Comparison of ENCODE assay signal across 10 mouse cellular contexts in the genomic region with DNA sequence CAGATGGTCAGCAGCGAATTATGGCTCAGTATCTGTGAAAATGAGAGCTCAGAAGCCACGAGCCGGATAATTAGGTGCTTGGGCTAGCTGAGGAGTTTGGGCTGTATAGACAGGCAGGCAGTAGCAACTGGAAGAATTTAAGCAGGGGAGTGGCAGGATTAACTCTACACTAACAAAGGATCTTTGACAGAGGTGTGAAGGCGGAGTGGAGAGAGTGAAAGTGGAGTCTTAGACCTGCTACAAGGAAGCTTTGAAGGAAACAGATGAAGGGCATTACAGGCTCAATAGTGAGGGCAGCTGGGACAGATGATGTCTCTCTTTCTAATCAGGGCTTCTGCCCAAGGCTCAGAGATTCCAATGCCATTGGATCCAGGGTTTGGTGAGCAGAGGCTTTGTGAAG. TPM values are rescaled to one million over a fixed set of nuclear protein-coding genes. Genes with fewer than 3 reads are reported as not detected.
DNase-seq lines count a peak whose midpoint lies in the region; ATAC-seq and TF ChIP-seq lines count a peak whose summit lies in the region.
"Had no signal": no experiment of that assay in that cellular context is flagged by ENCODE, and none has a peak within 500 bp of the region (broad histone marks: within the 10 kb centered on the region; RNA-seq: fewer than 3 reads in every experiment).

No protein-coding gene starts in this region.

- H3K27ac ChIP-seq in hindbrain, embryonic 12.5 days = no peak overlapping the region
- H3K27ac ChIP-seq in hindbrain, embryonic 11.5 days (ENCODE audit: low read depth, low read length) = no peak overlapping the region
- peak overlapping the region; percentile 49 for H3K27ac ChIP-seq in CH12.LX (ENCODE audit: insufficient read depth, low read depth)
- H3K27ac ChIP-seq in embryonic facial prominence, embryonic 12.5 days = no peak overlapping the region
- no peak overlapping the region for H3K27ac ChIP-seq in limb, embryonic 14.5 days (replicated peaks; ENCODE audit: low read depth, low read length)
- no peak overlapping the region for H3K27ac ChIP-seq in thymus, adult 2 months (ENCODE audit: control insufficient read depth, insufficient read depth, low read length)

- TF ChIP-seq EP300 in CH12.LX (IDR thresholded peaks at IDR 0.05; ENCODE audit: low read length) = no peak

- peaks cover 3% of the 10 kb centered on the region; the same call in 1 of the 2 replicates for H3K36me3 ChIP-seq in hindbrain, embryonic 12.5 days
- H3K36me3 ChIP-seq in hindbrain, embryonic 11.5 days (ENCODE audit: control insufficient read depth, insufficient read depth, low read length) = no peaks in the 10 kb centered on the region
- peaks cover 0 to 29% of the 10 kb centered on the region in 2 experiments for H3K36me3 ChIP-seq in CH12.LX (replicated peaks in 1 of 2; ENCODE audit: control insufficient read depth in 1 of 2, insufficient read depth in 1 of 2, low read length in 1 of 2)
- H3K36me3 ChIP-seq in embryonic facial prominence, embryonic 12.5 days = no peaks in the 10 kb centered on the region
- peaks cover 14% of the 10 kb centered on the region; the same call in 1 of the 2 replicates for H3K36me3 ChIP-seq in limb, embryonic 14.5 days (ENCODE audit: control insufficient read depth, insufficient read depth, low read length)
- no peaks in the 10 kb centered on the region for H3K36me3 ChIP-seq in thymus, adult 2 months (ENCODE audit: control insufficient read depth, insufficient read depth, low read length)

- H3K4me1 ChIP-seq in hindbrain, embryonic 12.5 days = peaks cover 33% of the 10 kb centered on the region
- H3K4me1 ChIP-seq in hindbrain, embryonic 11.5 days (replicated peaks; ENCODE audit: control insufficient read depth, insufficient read depth, low read length) = peaks cover 3% of the 10 kb centered on the region; the same call in 1 of the 2 replicates
- peaks cover 9 to 68% of the 10 kb centered on the region in 2 experiments for H3K4me1 ChIP-seq in CH12.LX (ENCODE audit: control insufficient read depth in 1 of 2, insufficient read depth in 2 of 2)
- peaks cover 31% of the 10 kb centered on the region for H3K4me1 ChIP-seq in embryonic facial prominence, embryonic 12.5 days
- peaks cover 28% of the 10 kb centered on the region for H3K4me1 ChIP-seq in limb, embryonic 14.5 days (ENCODE audit: control insufficient read depth, insufficient read depth, low read length)
- H3K4me1 ChIP-seq in thymus, adult 2 months (replicated peaks; ENCODE audit: control insufficient read depth, insufficient read depth, low read length) = peaks cover 19% of the 10 kb centered on the region

- no peak for DNase-seq in hindbrain, embryonic 11.5 days (ENCODE audit: low spot score)
- no peak for DNase-seq in CH12.LX (ENCODE audit: extremely low read depth)
- DNase-seq in limb, embryonic 14.5 days (ENCODE audit: low spot score) = no peak
- DNase-seq in thymus, adult 2 months = no peak
- no peak for DNase-seq in adrenal gland, adult (ENCODE audit: inconsistent age in 2 of 2, low spot score in 1 of 2)
- no peak for DNase-seq in cerebellum, postnatal 36 days
- DNase-seq: gastrocnemius, postnatal 36 days; kidney, postnatal 25 days had no signal

- TF ChIP-seq RAD21 in CH12.LX (IDR thresholded peaks at IDR 0.05; ENCODE audit: low read depth, low read length) = no peak

- H3K79me2 ChIP-seq in CH12.LX (replicated peaks; ENCODE audit: control insufficient read depth, extremely low read depth, insufficient read depth, poor library complexity, severe bottlenecking) = peaks cover 50% of the 10 kb centered on the region

- TF ChIP-seq CTCF in CH12.LX (conservative IDR thresholded peaks at IDR 0.05 in 1 of 2, IDR thresholded peaks at IDR 0.05 in 1 of 2; ENCODE audit: low read depth in 2 of 2, low read length in 2 of 2) = no peak
- no peak for TF ChIP-seq CTCF in thymus, adult 2 months (IDR thresholded peaks at IDR 0.05; ENCODE audit: borderline replicate concordance, control insufficient read depth, extremely low read depth, insufficient read depth, low read length, poor library complexity)

- in situ Hi-C loops in CH12.LX (cut with MboI; ENCODE audit: low pct_ligation_motif_present, low pct_unique_long_range_greater_than_20kb, low sequenced_read_pairs) = no loop called here

- dilution Hi-C loops in CH12.LX (cut with MboI; ENCODE audit: extremely low pct_ligation_motif_present, extremely low pct_unique_long_range_greater_than_20kb, low sequenced_read_pairs) = no loop called here

- no peak for ATAC-seq in hindbrain, embryonic 12.5 days (ENCODE audit: low FRiP score)
- no peak for ATAC-seq in hindbrain, embryonic 11.5 days (ENCODE audit: low FRiP score)
- ATAC-seq in embryonic facial prominence, embryonic 12.5 days (ENCODE audit: insufficient number of reproducible peaks, insufficient read depth, low FRiP score, low TSS enrichment) = no peak
- ATAC-seq in limb, embryonic 14.5 days (ENCODE audit: low FRiP score, low read depth) = no peak

- H3K4me3 ChIP-seq in hindbrain, embryonic 12.5 days = no peak overlapping the region
- H3K4me3 ChIP-seq in hindbrain, embryonic 11.5 days (ENCODE audit: low read depth, low read length) = no peak overlapping the region
- H3K4me3 ChIP-seq in CH12.LX (replicated peaks in 1 of 3; ENCODE audit: low read depth in 2 of 3, low read length in 2 of 3, poor library complexity in 1 of 3) = peak overlapping the region; percentile 77 to 97 (median 82)
- H3K4me3 ChIP-seq in embryonic facial prominence, embryonic 12.5 days = no peak overlapping the region; the same call in 1 of the 2 replicates
- H3K4me3 ChIP-seq in limb, embryonic 14.5 days (replicated peaks; ENCODE audit: low read length) = no peak overlapping the region
- H3K4me3 ChIP-seq in thymus, adult 2 months (ENCODE audit: control insufficient read depth, insufficient read depth, low read length) = no peak overlapping the region

- H3K9me3 ChIP-seq in hindbrain, embryonic 12.5 days (replicated peaks) = no peaks in the 10 kb centered on the region
- H3K9me3 ChIP-seq in hindbrain, embryonic 11.5 days (ENCODE audit: control insufficient read depth, low read length) = no peaks in the 10 kb centered on the region
- H3K9me3 ChIP-seq in CH12.LX (replicated peaks; ENCODE audit: low read length) = no peaks in the 10 kb centered on the region
- no peaks in the 10 kb centered on the region for H3K9me3 ChIP-seq in embryonic facial prominence, embryonic 12.5 days
- H3K9me3 ChIP-seq in limb, embryonic 14.5 days (ENCODE audit: control insufficient read depth, low read length) = no peaks in the 10 kb centered on the region

- TF ChIP-seq POLR2A in CH12.LX (IDR thresholded peaks at IDR 0.05; ENCODE audit: low read depth, low read length) = no peak
- no peak for TF ChIP-seq POLR2A in limb, embryonic 14.5 days (IDR thresholded peaks at IDR 0.05; ENCODE audit: borderline replicate concordance, extremely low read depth, insufficient read depth, insufficient read length)
- no peak for TF ChIP-seq POLR2A in thymus, adult 2 months (IDR thresholded peaks at IDR 0.05; ENCODE audit: control insufficient read depth, extremely low read depth, insufficient read depth, low read length, poor library complexity)

- WGBS in hindbrain, embryonic 12.5 days = 69% methylated on average over 4 of the region's 4 CpGs
- WGBS in hindbrain, embryonic 11.5 days = 55% methylated on average over 4 of the region's 4 CpGs
- 49% methylated on average over 4 of the region's 4 CpGs for WGBS in embryonic facial prominence, embryonic 12.5 days
- 45% methylated on average over 4 of the region's 4 CpGs for WGBS in limb, embryonic 14.5 days
- WGBS in thymus, adult 2 months = 92% methylated on average over 4 of the region's 4 CpGs

- no peaks in the 10 kb centered on the region for H3K27me3 ChIP-seq in hindbrain, embryonic 12.5 days
- no peaks in the 10 kb centered on the region for H3K27me3 ChIP-seq in hindbrain, embryonic 11.5 days (ENCODE audit: control insufficient read depth, insufficient read depth, low read length)
- H3K27me3 ChIP-seq in CH12.LX (replicated peaks) = no peaks in the 10 kb centered on the region
- H3K27me3 ChIP-seq in embryonic facial prominence, embryonic 12.5 days = no peaks in the 10 kb centered on the region
- no peaks in the 10 kb centered on the region for H3K27me3 ChIP-seq in limb, embryonic 14.5 days (ENCODE audit: control insufficient read depth, insufficient read depth, low read length)
- H3K27me3 ChIP-seq in thymus, adult 2 months (ENCODE audit: control insufficient read depth, insufficient read depth, low read length) = no peaks in the 10 kb centered on the region

- peak overlapping the region; percentile 75; the same call in 1 of the 2 replicates for H3K4me2 ChIP-seq in hindbrain, embryonic 12.5 days (replicated peaks)
- no peak overlapping the region for H3K4me2 ChIP-seq in hindbrain, embryonic 11.5 days (replicated peaks; ENCODE audit: low read depth, low read length)
- peak overlapping the region; percentile 94 for H3K4me2 ChIP-seq in CH12.LX (ENCODE audit: insufficient read depth, low read depth, poor library complexity, severe bottlenecking)
- peak overlapping the region; percentile 86; the same call in 1 of the 2 replicates for H3K4me2 ChIP-seq in embryonic facial prominence, embryonic 12.5 days (replicated peaks)
- peak overlapping the region; percentile 77 for H3K4me2 ChIP-seq in limb, embryonic 14.5 days (replicated peaks; ENCODE audit: low read depth, low read length, severe bottlenecking)

- H3K9ac ChIP-seq in hindbrain, embryonic 12.5 days = peak overlapping the region; percentile 92; the same call in 1 of the 2 replicates
- H3K9ac ChIP-seq in hindbrain, embryonic 11.5 days (ENCODE audit: low read depth, low read length) = no peak overlapping the region
- peak overlapping the region; percentile 30 for H3K9ac ChIP-seq in CH12.LX (ENCODE audit: insufficient read depth, low read depth)
- no peak overlapping the region for H3K9ac ChIP-seq in embryonic facial prominence, embryonic 12.5 days
- no peak overlapping the region for H3K9ac ChIP-seq in limb, embryonic 14.5 days (ENCODE audit: low read depth, low read length, severe bottlenecking)

RNA-seq across cellular contexts. Expression of gene Prox2, which starts 1.1 kb away (rescaled TPM):
- 3.2 and 4.0 TPM in 2 replicates for polyA plus RNA-seq in hindbrain, embryonic 12.5 days (2016; fragmentation: Nextera tagmentation; extraction: Ambion mirVana)
- 2.4 and 4.1 TPM in 2 replicates for polyA plus RNA-seq in hindbrain, embryonic 11.5 days (2014; fragmentation: Nextera tagmentation; extraction: Ambion mirVana)
- total RNA-seq in CH12.LX (2012; rRNA removed) (11.6 and 13.3 TPM in 2 replicates), CH12.LX (2014; rRNA removed) (2.4 TPM in 2 replicates)
- polyA plus RNA-seq in CH12.LX (2012; ENCODE audit: insufficient read length, low read depth) = 4.5 and 5.2 TPM in 2 replicates
- 3.7 and 4.4 TPM in 2 replicates for polyA plus RNA-seq in embryonic facial prominence, embryonic 12.5 days (2016; fragmentation: Nextera tagmentation; extraction: Ambion mirVana)
- 2.4 and 2.5 TPM in 2 replicates for polyA plus RNA-seq in limb, embryonic 14.5 days (2012; rRNA removed)
- polyA plus RNA-seq in limb, embryonic 14.5 days (2014; fragmentation: Nextera tagmentation; extraction: Ambion mirVana) = 3.2 and 3.9 TPM in 2 replicates
- polyA plus RNA-seq in thymus, adult 2 months (2012; rRNA removed) = 2.6 and 4.4 TPM in 2 replicates

RNA-seq across cellular contexts. Expression of gene Dlst, which starts 1.2 kb away (rescaled TPM):
- polyA plus RNA-seq in hindbrain, embryonic 12.5 days (2016; fragmentation: Nextera tagmentation; extraction: Ambion mirVana) = 102 and 109 TPM in 2 replicates
- polyA plus RNA-seq in hindbrain, embryonic 11.5 days (2014; fragmentation: Nextera tagmentation; extraction: Ambion mirVana) = 98.7 and 101 TPM in 2 replicates
- total RNA-seq in CH12.LX (2012; rRNA removed) (116 and 122 TPM in 2 replicates), CH12.LX (2014; rRNA removed) (144 TPM in 2 replicates)
- polyA plus RNA-seq in CH12.LX (2012; ENCODE audit: insufficient read length, low read depth) = 165 and 208 TPM in 2 replicates
- 110 and 117 TPM in 2 replicates for polyA plus RNA-seq in embryonic facial prominence, embryonic 12.5 days (2016; fragmentation: Nextera tagmentation; extraction: Ambion mirVana)
- 155 and 168 TPM in 2 replicates for polyA plus RNA-seq in limb, embryonic 14.5 days (2012; rRNA removed)
- 95.7 and 99.0 TPM in 2 replicates for polyA plus RNA-seq in limb, embryonic 14.5 days (2014; fragmentation: Nextera tagmentation; extraction: Ambion mirVana)
- polyA plus RNA-seq in thymus, adult 2 months (2012; rRNA removed) = 131 and 135 TPM in 2 replicates

RNA-seq across cellular contexts. Expression of gene Rps6kl1, which starts 41.6 kb away (rescaled TPM):
- 7.2 and 7.6 TPM in 2 replicates for polyA plus RNA-seq in hindbrain, embryonic 12.5 days (2016; fragmentation: Nextera tagmentation; extraction: Ambion mirVana)
- 2.3 and 2.6 TPM in 2 replicates for polyA plus RNA-seq in hindbrain, embryonic 11.5 days (2014; fragmentation: Nextera tagmentation; extraction: Ambion mirVana)
- total RNA-seq in CH12.LX (2012; rRNA removed) (0.21 and 0.97 TPM in 2 replicates), CH12.LX (2014; rRNA removed) (0.36 and 0.43 TPM in 2 replicates)
- 0.59 and 0.86 TPM in 2 replicates for polyA plus RNA-seq in CH12.LX (2012; ENCODE audit: insufficient read length, low read depth)
- 1.7 and 2.2 TPM in 2 replicates for polyA plus RNA-seq in embryonic facial prominence, embryonic 12.5 days (2016; fragmentation: Nextera tagmentation; extraction: Ambion mirVana)
- polyA plus RNA-seq in limb, embryonic 14.5 days (2012; rRNA removed) = 0.37 and 0.43 TPM in 2 replicates
- polyA plus RNA-seq in limb, embryonic 14.5 days (2014; fragmentation: Nextera tagmentation; extraction: Ambion mirVana) = 0.39 and 0.50 TPM in 2 replicates
- polyA plus RNA-seq in thymus, adult 2 months (2012; rRNA removed) = 3.7 and 11.4 TPM in 2 replicates

Comparison
In these comparisons a context has a peak if more than half of its experiments do, and no peak if none do; other contexts are left out.
1. H3K9ac ChIP-seq: peak in hindbrain, embryonic 12.5 days (single experiment) and CH12.LX (single experiment); none in hindbrain, embryonic 11.5 days (single experiment), embryonic facial prominence, embryonic 12.5 days (single experiment) and limb, embryonic 14.5 days (single experiment).
2. H3K4me3 ChIP-seq: peak in CH12.LX (3 of 3); none in hindbrain, embryonic 12.5 days (single experiment), hindbrain, embryonic 11.5 days (single experiment), embryonic facial prominence, embryonic 12.5 days (single experiment), limb, embryonic 14.5 days (single experiment) and thymus, adult 2 months (single experiment).